Mouse (Mus musculus) limb, embryonic 15.5 days (tissue): ENCODE results near the gene Akr1e1. TPM values are rescaled to one million over a fixed set of nuclear protein-coding genes. Genes with fewer than 3 reads are reported as not detected.

ENCODE experiments used
- ATAC-seq: fragments of 200-750 bp; cut with Nextera tagmentation; 2 replicates; pipeline ENCODE4 v1.8.0; 2017; ENCODE audit warnings: low read depth, moderate TSS enrichment; ENCODE audit not compliant: insufficient number of reproducible peaks, low FRiP score, low TSS enrichment
- H3K27ac ChIP-seq: fragments of 300-500 bp; sonication (generic); 2 replicates; pipeline ENCODE4 v1.5.1; 2015; ENCODE audit warnings: moderate library complexity, mild to moderate bottlenecking, inconsistent platforms
- H3K27me3 ChIP-seq: fragments of 300-500 bp; sonication (generic); 2 replicates; pipeline ENCODE4 v1.6.1; 2015; ENCODE audit warnings: inconsistent platforms
- H3K36me3 ChIP-seq: fragments of 300-500 bp; sonication (generic); 2 replicates; pipeline ENCODE4 v1.6.1; 2015; ENCODE audit warnings: inconsistent platforms
- H3K4me1 ChIP-seq: fragments of 300-500 bp; sonication (generic); 2 replicates; pipeline ENCODE4 v1.6.1; 2015; ENCODE audit warnings: inconsistent platforms
- H3K4me2 ChIP-seq: fragments of 300-500 bp; sonication (generic); 2 replicates; pipeline ENCODE4 v1.6.1; 2015; ENCODE audit warnings: mild to moderate bottlenecking, inconsistent platforms
- H3K4me3 ChIP-seq: fragments of 300-500 bp; sonication (generic); 2 replicates; pipeline ENCODE4 v1.5.1; 2015; ENCODE audit warnings: mild to moderate bottlenecking, inconsistent platforms
- H3K9ac ChIP-seq: fragments of 300-500 bp; sonication (generic); 2 replicates; pipeline ENCODE4 v1.6.1; 2015; ENCODE audit warnings: inconsistent platforms
- H3K9me3 ChIP-seq: fragments of 300-500 bp; sonication (generic); 2 replicates; pipeline ENCODE4 v1.6.1; 2016; ENCODE audit warnings: inconsistent platforms
- WGBS: fragments of 180-500 bp; shearing (Covaris S2); methylation state at CpG from one replicate; pipeline ENCODE4 v1.1.7; 2015; 5-methylcytosine and 5-hydroxymethylcytosine counted together
- polyA plus RNA-seq: library from polyadenylated mRNA; unstranded; fragments of >200 nt; fragmentation: Nextera tagmentation; extraction: Ambion mirVana; gene quantifications from 2 replicates; pipeline ENCODE4 v1.2.1, GENCODE M21; 2015

The Akr1e1 gene
- polyA plus RNA-seq, 1 experiment from 2014 or later, result 36.4 TPM

DNA sequence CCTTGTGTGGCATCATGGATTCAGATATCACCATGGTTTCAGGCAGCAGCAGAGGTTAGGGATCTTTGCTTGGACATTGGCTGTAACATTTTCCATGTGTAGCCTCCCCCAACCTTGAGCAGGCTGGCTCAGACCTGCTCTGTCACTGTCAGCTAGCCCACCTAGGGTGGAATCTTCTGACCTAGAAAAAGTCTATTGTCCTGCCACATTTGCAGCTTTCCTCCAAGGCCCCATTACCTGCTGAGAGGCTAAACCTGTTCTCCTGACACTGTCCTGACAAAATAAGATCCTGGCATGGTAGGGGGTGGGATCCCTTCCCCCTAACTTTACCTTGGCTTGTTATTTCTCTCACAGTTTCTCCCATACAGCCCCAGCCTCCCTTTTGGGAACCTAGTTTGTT lies 48.5 kb downstream of the Akr1e1 start:
- H3K9me3 ChIP-seq, result no peaks in the 10 kb centered on the region
- no peak overlapping the region for H3K27ac ChIP-seq
- no peaks in the 10 kb centered on the region for H3K27me3 ChIP-seq
- H3K4me3 ChIP-seq, result no peak overlapping the region
- H3K4me2 ChIP-seq, result no peak overlapping the region
- no peak for ATAC-seq
- H3K4me1 ChIP-seq, result no peaks in the 10 kb centered on the region
- H3K36me3 ChIP-seq, result no peaks in the 10 kb centered on the region
- H3K9ac ChIP-seq, result no peak overlapping the region

DNA sequence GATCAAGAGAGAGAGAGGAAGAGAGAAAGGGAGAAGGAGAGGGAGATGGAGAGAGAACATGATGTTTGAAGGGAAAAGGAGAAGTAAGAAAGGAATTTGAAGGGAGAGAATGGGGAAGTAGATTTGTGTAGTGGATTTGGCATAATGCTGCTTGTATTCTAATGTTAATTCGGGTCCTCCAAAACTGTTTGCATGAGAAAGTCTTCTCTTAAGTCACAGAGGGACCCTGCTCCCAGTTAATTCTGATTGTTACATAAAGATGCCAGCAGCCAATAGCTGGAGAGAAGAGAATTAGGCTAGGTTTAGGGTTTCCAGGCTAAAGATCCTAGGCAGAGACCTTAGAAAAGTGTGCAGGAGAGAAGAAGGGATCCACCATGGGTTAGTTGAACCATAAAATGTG lies 49.8 kb downstream of the Akr1e1 start:
- H3K9me3 ChIP-seq, result no peaks in the 10 kb centered on the region
- 57% methylated on average over 1 of the region's 1 CpGs for WGBS
- no peaks in the 10 kb centered on the region for H3K4me1 ChIP-seq
- no peaks in the 10 kb centered on the region for H3K36me3 ChIP-seq
- no peaks in the 10 kb centered on the region for H3K27me3 ChIP-seq
- no peak overlapping the region for H3K4me2 ChIP-seq
- H3K27ac ChIP-seq, result no peak overlapping the region
- H3K4me3 ChIP-seq, result no peak overlapping the region
- ATAC-seq, result no peak
- no peak overlapping the region for H3K9ac ChIP-seq

Other genes starting within 250 kb of the Akr1e1 start
- gene Akr1c6, start 174.9 kb downstream of the Akr1e1 start, polyA plus RNA-seq, result not detected in 2 replicates
- not detected in 2 replicates for gene Akr1c20, start 85.8 kb downstream of the Akr1e1 start, polyA plus RNA-seq
- gene Akr1c21, start 35.1 kb downstream of the Akr1e1 start, polyA plus RNA-seq, result not detected in 2 replicates